Mouse (Mus musculus): Measurements from ENCODE around the gene Cul9. TPM values are rescaled to one million over a fixed set of nuclear protein-coding genes. Genes with fewer than 3 reads are reported as not detected.

The Cul9 gene
- polyA plus RNA-seq, 1 experiment: 20.5 TPM

GRCm38 (mm10) chr17:46461347-46461746 lies 84.8 kb downstream of the Cul9 start:
- TF ChIP-seq CTCF (IDR thresholded peaks at IDR 0.05; ENCODE audit: control insufficient read depth, insufficient read depth, insufficient replicate concordance, low read depth, low read length): no peak
- TF ChIP-seq POLR2A (IDR thresholded peaks at IDR 0.05; ENCODE audit: control insufficient read depth, low read depth, low read length): no peak
- H3K27ac ChIP-seq (ENCODE audit: control insufficient read depth, insufficient read depth, low read depth, low read length): no peak overlapping the region
- H3K4me3 ChIP-seq (ENCODE audit: control insufficient read depth, low read depth, low read length): peak overlapping the region; percentile 60
- no peaks in the 10 kb centered on the region; the same call in 1 of the 2 replicates for H3K36me3 ChIP-seq (ENCODE audit: control insufficient read depth, insufficient read depth, low read length)
- peaks cover 22% of the 10 kb centered on the region for H3K4me1 ChIP-seq (ENCODE audit: control insufficient read depth, insufficient read depth, low read length)
- H3K27me3 ChIP-seq (ENCODE audit: control insufficient read depth, insufficient read depth, low read length): no peaks in the 10 kb centered on the region

- Histone ChIP-seq H3K4me1 (ENCODE audit: control insufficient read depth, insufficient read depth, low read length) (peaks cover 27% of the 10 kb centered on the region), H3K27me3 (ENCODE audit: control insufficient read depth, insufficient read depth, low read length) (no peaks in the 10 kb centered on the region), H3K4me3 (ENCODE audit: control insufficient read depth, low read depth, low read length) (peak overlapping the region; percentile 60), H3K36me3 (ENCODE audit: control insufficient read depth, insufficient read depth, low read length) (no peaks in the 10 kb centered on the region), H3K27ac (ENCODE audit: control insufficient read depth, insufficient read depth, low read depth, low read length) (no peak overlapping the region)
- TF ChIP-seq POLR2A (IDR thresholded peaks at IDR 0.05; ENCODE audit: control insufficient read depth, low read depth, low read length) (no peak), CTCF (IDR thresholded peaks at IDR 0.05; ENCODE audit: control insufficient read depth, insufficient read depth, insufficient replicate concordance, low read depth, low read length) (no peak)
Measured at GRCm38 (mm10) chr17:46460673-46461072, 85.5 kb downstream of the Cul9 start.

- no peak for TF ChIP-seq CTCF (IDR thresholded peaks at IDR 0.05; ENCODE audit: control insufficient read depth, insufficient read depth, insufficient replicate concordance, low read depth, low read length)
- no peak for TF ChIP-seq POLR2A (IDR thresholded peaks at IDR 0.05; ENCODE audit: control insufficient read depth, low read depth, low read length)
- Histone ChIP-seq H3K27me3 (ENCODE audit: control insufficient read depth, insufficient read depth, low read length) (no peaks in the 10 kb centered on the region), H3K4me1 (ENCODE audit: control insufficient read depth, insufficient read depth, low read length) (peaks cover 41% of the 10 kb centered on the region)
Measured at GRCm38 (mm10) chr17:46458439-46458838, 87.7 kb downstream of the Cul9 start.

GRCm38 (mm10) chr17:46457791-46458190 lies 88.4 kb downstream of the Cul9 start:
- Histone ChIP-seq H3K27me3 (ENCODE audit: control insufficient read depth, insufficient read depth, low read length) (no peaks in the 10 kb centered on the region), H3K27ac (ENCODE audit: control insufficient read depth, insufficient read depth, low read depth, low read length) (no peak overlapping the region), H3K4me1 (ENCODE audit: control insufficient read depth, insufficient read depth, low read length) (peaks cover 41% of the 10 kb centered on the region), H3K4me3 (ENCODE audit: control insufficient read depth, low read depth, low read length) (no peak overlapping the region), H3K36me3 (ENCODE audit: control insufficient read depth, insufficient read depth, low read length) (no peaks in the 10 kb centered on the region)
- no peak for TF ChIP-seq POLR2A (IDR thresholded peaks at IDR 0.05; ENCODE audit: control insufficient read depth, low read depth, low read length)
- peak; percentile 21; the same call in 1 of the 2 replicates for TF ChIP-seq CTCF (IDR thresholded peaks at IDR 0.05; ENCODE audit: control insufficient read depth, insufficient read depth, insufficient replicate concordance, low read depth, low read length)

More at GRCm38 (mm10) chr17:46458439-46458838, 87.7 kb downstream of the Cul9 start:
- no peak overlapping the region for H3K27ac ChIP-seq (ENCODE audit: control insufficient read depth, insufficient read depth, low read depth, low read length)
- no peak overlapping the region for H3K4me3 ChIP-seq (ENCODE audit: control insufficient read depth, low read depth, low read length)
- no peaks in the 10 kb centered on the region for H3K36me3 ChIP-seq (ENCODE audit: control insufficient read depth, insufficient read depth, low read length)

- Histone ChIP-seq H3K4me3 (ENCODE audit: control insufficient read depth, low read depth, low read length) (peak overlapping the region; percentile 44), H3K27me3 (ENCODE audit: control insufficient read depth, insufficient read depth, low read length) (no peaks in the 10 kb centered on the region), H3K27ac (ENCODE audit: control insufficient read depth, insufficient read depth, low read depth, low read length) (no peak overlapping the region), H3K4me1 (ENCODE audit: control insufficient read depth, insufficient read depth, low read length) (peaks cover 25% of the 10 kb centered on the region), H3K36me3 (ENCODE audit: control insufficient read depth, insufficient read depth, low read length) (no peaks in the 10 kb centered on the region)
- no peak for TF ChIP-seq CTCF (IDR thresholded peaks at IDR 0.05; ENCODE audit: control insufficient read depth, insufficient read depth, insufficient replicate concordance, low read depth, low read length)
- TF ChIP-seq POLR2A (IDR thresholded peaks at IDR 0.05; ENCODE audit: control insufficient read depth, low read depth, low read length): no peak
Measured at GRCm38 (mm10) chr17:46455110-46455691, 91.0 kb downstream of the Cul9 start.

- TF ChIP-seq CTCF (IDR thresholded peaks at IDR 0.05; ENCODE audit: control insufficient read depth, insufficient read depth, insufficient replicate concordance, low read depth, low read length) (no peak), POLR2A (IDR thresholded peaks at IDR 0.05; ENCODE audit: control insufficient read depth, low read depth, low read length) (no peak)
- peaks cover 21% of the 10 kb centered on the region for H3K4me1 ChIP-seq (ENCODE audit: control insufficient read depth, insufficient read depth, low read length)
- no peaks in the 10 kb centered on the region for H3K27me3 ChIP-seq (ENCODE audit: control insufficient read depth, insufficient read depth, low read length)
- peak overlapping the region; percentile 27 for H3K4me3 ChIP-seq (ENCODE audit: control insufficient read depth, low read depth, low read length)
- H3K27ac ChIP-seq (ENCODE audit: control insufficient read depth, insufficient read depth, low read depth, low read length): no peak overlapping the region
- no peaks in the 10 kb centered on the region for H3K36me3 ChIP-seq (ENCODE audit: control insufficient read depth, insufficient read depth, low read length)
Measured at GRCm38 (mm10) chr17:46454539-46454938, 91.6 kb downstream of the Cul9 start.

- H3K36me3 ChIP-seq (ENCODE audit: control insufficient read depth, insufficient read depth, low read length): no peaks in the 10 kb centered on the region
- TF ChIP-seq CTCF (IDR thresholded peaks at IDR 0.05; ENCODE audit: control insufficient read depth, insufficient read depth, insufficient replicate concordance, low read depth, low read length) (no peak), POLR2A (IDR thresholded peaks at IDR 0.05; ENCODE audit: control insufficient read depth, low read depth, low read length) (no peak)
- peaks cover 21% of the 10 kb centered on the region for H3K4me1 ChIP-seq (ENCODE audit: control insufficient read depth, insufficient read depth, low read length)
- H3K27ac ChIP-seq (ENCODE audit: control insufficient read depth, insufficient read depth, low read depth, low read length): no peak overlapping the region
- H3K27me3 ChIP-seq (ENCODE audit: control insufficient read depth, insufficient read depth, low read length): no peaks in the 10 kb centered on the region
- peak overlapping the region; percentile 19; the same call in 1 of the 2 replicates for H3K4me3 ChIP-seq (ENCODE audit: control insufficient read depth, low read depth, low read length)
Measured at GRCm38 (mm10) chr17:46453970-46454411, 92.2 kb downstream of the Cul9 start.

Measured in testis, adult 2 months (tissue).